Mouse (Mus musculus): Measurements from ENCODE around the gene Dnaaf1. TPM values are rescaled to one million over a fixed set of nuclear protein-coding genes. Genes with fewer than 3 reads are reported as not detected.

Gene Dnaaf1
- polyA plus RNA-seq, 1 experiment from 2014 or later = 2.7 TPM

DNA sequence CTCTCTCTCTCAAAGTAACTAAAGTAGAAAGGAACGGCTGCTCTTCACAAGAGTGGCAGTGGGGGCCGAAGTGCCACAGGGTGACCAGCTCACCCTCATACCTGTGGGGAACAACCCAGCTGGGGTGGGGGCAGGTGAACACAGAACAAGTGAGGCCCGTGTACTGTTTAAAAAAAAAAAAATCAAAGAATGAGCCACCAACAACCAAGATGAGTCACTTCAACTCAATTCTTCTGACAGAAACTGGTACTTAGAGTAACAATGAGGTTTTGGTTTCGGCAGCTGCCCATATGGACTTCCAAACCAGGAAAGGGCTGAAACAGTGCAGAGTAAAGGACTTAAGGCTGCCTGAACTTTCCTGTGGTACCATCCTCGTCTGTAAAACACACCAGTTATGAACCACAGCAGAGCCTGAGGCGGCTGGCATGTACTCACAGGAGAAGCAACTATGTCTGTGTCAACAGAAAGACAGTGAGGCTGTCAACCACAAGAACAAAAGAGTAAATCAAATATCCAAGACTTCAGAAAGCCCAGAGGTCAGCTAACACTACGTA is 26.4 kb upstream of the Dnaaf1 start:
- ATAC-seq (ENCODE audit: low read depth) = no peak
- Histone ChIP-seq H3K4me2 (ENCODE audit: low read depth, low read length) (no peak overlapping the region), H3K4me1 (replicated peaks; ENCODE audit: control insufficient read depth, insufficient read depth, low read length) (peaks cover 3% of the 10 kb centered on the region; the same call in 1 of the 2 replicates), H3K27ac (ENCODE audit: low read length) (no peak overlapping the region), H3K27me3 (ENCODE audit: control insufficient read depth, insufficient read depth, low read depth, low read length) (no peaks in the 10 kb centered on the region), H3K4me3 (ENCODE audit: low read length) (no peak overlapping the region), H3K9me3 (ENCODE audit: control insufficient read depth, low read length) (no peaks in the 10 kb centered on the region), H3K36me3 (ENCODE audit: control insufficient read depth, insufficient read depth, low read length) (peaks cover 16% of the 10 kb centered on the region), H3K9ac (ENCODE audit: low read length) (no peak overlapping the region)
- WGBS = 62% methylated on average over 7 of the region's 7 CpGs

DNA sequence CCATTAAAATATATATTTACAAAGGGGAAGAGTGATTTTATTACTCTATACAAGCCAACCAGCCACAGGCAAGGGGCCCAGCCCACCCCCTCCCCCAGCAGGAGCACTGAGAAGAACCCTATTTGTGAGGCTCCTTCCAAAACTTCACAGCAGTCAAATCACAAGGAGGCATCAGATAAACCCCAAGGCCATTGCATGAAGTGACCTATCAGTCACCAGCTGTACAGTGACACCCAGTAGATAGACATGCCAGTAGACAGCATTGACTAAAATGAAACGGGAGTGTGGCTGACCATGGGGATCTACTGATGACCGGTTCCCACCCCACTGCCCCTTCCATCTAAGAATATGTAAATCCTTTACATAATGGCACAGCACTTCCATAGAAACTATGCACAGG is 22.1 kb upstream of the Dnaaf1 start:
- H3K36me3 ChIP-seq (ENCODE audit: control insufficient read depth, insufficient read depth, low read length) = no peaks in the 10 kb centered on the region
- H3K4me3 ChIP-seq (ENCODE audit: low read length) = no peak overlapping the region
- no peak overlapping the region for H3K9ac ChIP-seq (ENCODE audit: low read length)
- no peaks in the 10 kb centered on the region for H3K9me3 ChIP-seq (ENCODE audit: control insufficient read depth, low read length)
- H3K4me1 ChIP-seq (replicated peaks; ENCODE audit: control insufficient read depth, insufficient read depth, low read length) = peaks cover 12% of the 10 kb centered on the region
- H3K27me3 ChIP-seq (ENCODE audit: control insufficient read depth, insufficient read depth, low read depth, low read length) = no peaks in the 10 kb centered on the region
- no peak overlapping the region for H3K4me2 ChIP-seq (ENCODE audit: low read depth, low read length)
- no peak for ATAC-seq (ENCODE audit: low read depth)
- WGBS = 71% methylated on average over 2 of the region's 2 CpGs
- H3K27ac ChIP-seq (ENCODE audit: low read length) = no peak overlapping the region

DNA sequence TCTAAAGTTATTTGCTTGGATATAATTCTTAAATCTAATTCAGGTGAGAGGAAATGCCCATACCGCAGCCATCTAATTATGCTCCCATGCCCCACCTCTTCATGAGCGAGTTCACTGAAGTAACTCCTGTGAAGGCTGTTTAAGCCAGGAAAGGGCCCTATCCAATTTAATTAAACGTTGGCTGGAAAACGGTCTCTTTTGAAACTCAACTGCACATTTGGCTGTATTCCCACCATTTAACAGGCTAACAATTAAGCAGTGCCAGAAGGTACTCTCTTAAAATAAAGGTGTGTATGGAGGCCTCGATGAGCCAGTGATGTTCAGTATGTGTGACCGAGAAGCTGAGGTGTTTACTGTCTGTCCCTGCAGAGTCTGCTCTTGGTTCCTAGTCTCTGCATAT is 19.2 kb upstream of the Dnaaf1 start:
- H3K27ac ChIP-seq (ENCODE audit: low read length) = no peak overlapping the region
- no peak overlapping the region for H3K4me3 ChIP-seq (ENCODE audit: low read length)
- no peaks in the 10 kb centered on the region for H3K27me3 ChIP-seq (ENCODE audit: control insufficient read depth, insufficient read depth, low read depth, low read length)
- no peaks in the 10 kb centered on the region for H3K36me3 ChIP-seq (ENCODE audit: control insufficient read depth, insufficient read depth, low read length)
- H3K9ac ChIP-seq (ENCODE audit: low read length) = no peak overlapping the region
- H3K4me1 ChIP-seq (replicated peaks; ENCODE audit: control insufficient read depth, insufficient read depth, low read length) = peaks cover 12% of the 10 kb centered on the region
- WGBS = 77% methylated on average over 6 of the region's 6 CpGs
- no peak overlapping the region for H3K4me2 ChIP-seq (ENCODE audit: low read depth, low read length)
- ATAC-seq (ENCODE audit: low read depth) = no peak
- H3K9me3 ChIP-seq (ENCODE audit: control insufficient read depth, low read length) = no peaks in the 10 kb centered on the region

DNA sequence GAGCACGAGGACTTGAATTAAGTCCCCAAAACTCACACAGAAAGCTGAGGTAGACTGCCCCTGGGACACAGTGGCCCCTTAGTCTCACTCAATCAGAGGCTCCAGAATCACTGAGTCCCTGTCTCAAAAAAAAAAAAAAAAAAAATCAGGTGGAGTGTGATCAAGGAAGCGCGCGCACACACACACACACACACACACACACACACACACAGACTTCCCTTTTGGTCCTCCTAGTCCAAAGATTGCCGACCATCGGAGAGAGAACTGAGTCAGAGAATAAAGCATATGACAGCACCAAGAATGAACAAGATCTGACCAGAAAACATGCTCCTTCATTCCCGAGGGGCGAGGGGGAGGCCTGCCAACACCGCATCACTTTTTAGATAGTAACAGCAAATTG is 17.9 kb upstream of the Dnaaf1 start:
- 68% methylated on average over 9 of the region's 9 CpGs for WGBS
- Histone ChIP-seq H3K36me3 (ENCODE audit: control insufficient read depth, insufficient read depth, low read length) (no peaks in the 10 kb centered on the region; the same call in 1 of the 2 replicates), H3K9me3 (ENCODE audit: control insufficient read depth, low read length) (no peaks in the 10 kb centered on the region), H3K9ac (ENCODE audit: low read length) (peak overlapping the region; percentile 92), H3K27ac (ENCODE audit: low read length) (no peak overlapping the region), H3K4me2 (ENCODE audit: low read depth, low read length) (peak overlapping the region; percentile 85), H3K4me1 (replicated peaks; ENCODE audit: control insufficient read depth, insufficient read depth, low read length) (peaks cover 12% of the 10 kb centered on the region), H3K27me3 (ENCODE audit: control insufficient read depth, insufficient read depth, low read depth, low read length) (no peaks in the 10 kb centered on the region), H3K4me3 (ENCODE audit: low read length) (peak overlapping the region; percentile 82)
- no peak for ATAC-seq (ENCODE audit: low read depth)

- Histone ChIP-seq H3K27ac (ENCODE audit: low read length) (peak overlapping the region; percentile 88), H3K27me3 (ENCODE audit: control insufficient read depth, insufficient read depth, low read depth, low read length) (no peaks in the 10 kb centered on the region), H3K4me1 (replicated peaks; ENCODE audit: control insufficient read depth, insufficient read depth, low read length) (peaks cover 11% of the 10 kb centered on the region), H3K9me3 (ENCODE audit: control insufficient read depth, low read length) (no peaks in the 10 kb centered on the region), H3K4me3 (ENCODE audit: low read length) (peak overlapping the region; percentile 82), H3K36me3 (ENCODE audit: control insufficient read depth, insufficient read depth, low read length) (peaks cover 3% of the 10 kb centered on the region; the same call in 1 of the 2 replicates), H3K9ac (ENCODE audit: low read length) (peak overlapping the region; percentile 92), H3K4me2 (ENCODE audit: low read depth, low read length) (peak overlapping the region; percentile 85)
- ATAC-seq (ENCODE audit: low read depth) = peak; percentile 95
- under 1% methylated on average over 49 of the region's 55 CpGs for whole genome bisulfite sequencing
Observed at GRCm38 (mm10) chr8:119557821-119558602, 17.0 kb upstream of the Dnaaf1 start.

- H3K9ac ChIP-seq (ENCODE audit: low read length) = peak within 1 kb of the TSS; percentile 92
- peak within 1 kb of the TSS; percentile 88 for H3K27ac ChIP-seq (ENCODE audit: low read length)
- 5% methylated on average over 58 of the region's 63 CpGs for WGBS
- ATAC-seq (ENCODE audit: low read depth) = peak; percentile 98
- peak within 1 kb of the TSS; percentile 82 for H3K4me3 ChIP-seq (ENCODE audit: low read length)
- H3K27me3 ChIP-seq (ENCODE audit: control insufficient read depth, insufficient read depth, low read depth, low read length) = no peaks in the 10 kb centered on the region
- peaks cover 8% of the 10 kb centered on the region for H3K4me1 ChIP-seq (replicated peaks; ENCODE audit: control insufficient read depth, insufficient read depth, low read length)
- no peaks in the 10 kb centered on the region for H3K9me3 ChIP-seq (ENCODE audit: control insufficient read depth, low read length)
- peaks cover 6% of the 10 kb centered on the region; the same call in 1 of the 2 replicates for H3K36me3 ChIP-seq (ENCODE audit: control insufficient read depth, insufficient read depth, low read length)
- peak within 1 kb of the TSS; percentile 85 for H3K4me2 ChIP-seq (ENCODE audit: low read depth, low read length)
Observed at GRCm38 (mm10) chr8:119558603-119559401, 16.2 kb upstream of the Dnaaf1 start, which contains the start of gene Mbtps1. Gene Mbtps1, minus strand, starts transcription at chr8:119558735.

DNA sequence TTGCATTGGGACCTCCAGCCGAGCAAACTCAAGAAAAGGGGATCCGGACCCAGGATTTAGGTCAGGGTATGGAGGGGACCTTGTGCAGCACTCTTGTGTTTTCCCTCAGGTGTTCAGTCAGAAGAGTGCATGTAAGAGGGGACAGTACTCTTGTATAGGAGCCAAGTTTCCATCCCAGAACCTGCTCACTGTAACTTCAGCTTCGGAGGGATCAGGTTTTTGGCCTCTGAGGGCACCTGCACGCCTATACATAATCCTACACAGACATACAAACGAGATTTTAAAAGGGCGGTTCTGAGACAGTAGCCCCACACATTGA is 15.7 kb upstream of the Dnaaf1 start:
- Histone ChIP-seq H3K27ac (ENCODE audit: low read length) (no peak overlapping the region; the same call in 1 of the 2 replicates), H3K4me2 (ENCODE audit: low read depth, low read length) (peak overlapping the region; percentile 67; the same call in 1 of the 2 replicates), H3K4me1 (replicated peaks; ENCODE audit: control insufficient read depth, insufficient read depth, low read length) (peaks cover 8% of the 10 kb centered on the region), H3K9me3 (ENCODE audit: control insufficient read depth, low read length) (no peaks in the 10 kb centered on the region), H3K27me3 (ENCODE audit: control insufficient read depth, insufficient read depth, low read depth, low read length) (no peaks in the 10 kb centered on the region), H3K4me3 (ENCODE audit: low read length) (no peak overlapping the region), H3K9ac (ENCODE audit: low read length) (peak overlapping the region; percentile 70; the same call in 1 of the 2 replicates), H3K36me3 (ENCODE audit: control insufficient read depth, insufficient read depth, low read length) (peaks cover 11% of the 10 kb centered on the region; the same call in 1 of the 2 replicates)
- 84% methylated on average over 6 of the region's 6 CpGs for WGBS
- no peak for ATAC-seq (ENCODE audit: low read depth)

DNA sequence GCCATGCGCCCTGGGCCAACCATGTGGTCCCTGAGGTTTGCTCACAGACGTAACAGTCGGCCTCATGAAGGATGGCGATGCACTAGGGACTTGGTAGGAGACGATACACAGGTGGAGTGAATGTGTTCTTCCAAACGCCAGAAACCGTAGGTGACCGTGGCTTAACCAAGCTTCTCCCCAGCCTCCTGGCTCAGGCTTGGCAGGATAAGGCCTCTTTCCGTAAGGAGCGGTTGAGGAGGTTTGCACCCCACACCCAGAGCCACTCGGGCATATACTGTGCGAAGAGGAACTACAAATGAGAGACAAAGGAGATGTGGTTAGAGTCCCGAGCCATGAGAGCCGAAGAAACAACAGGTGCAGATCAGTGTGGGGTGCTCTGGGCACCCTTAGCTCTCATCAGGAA is 11.2 kb upstream of the Dnaaf1 start:
- no peaks in the 10 kb centered on the region for H3K27me3 ChIP-seq (ENCODE audit: control insufficient read depth, insufficient read depth, low read depth, low read length)
- H3K9ac ChIP-seq (ENCODE audit: low read length) = no peak overlapping the region
- ATAC-seq (ENCODE audit: low read depth) = no peak
- no peak overlapping the region for H3K27ac ChIP-seq (ENCODE audit: low read length)
- no peaks in the 10 kb centered on the region for H3K9me3 ChIP-seq (ENCODE audit: control insufficient read depth, low read length)
- no peak overlapping the region for H3K4me3 ChIP-seq (ENCODE audit: low read length)
- no peak overlapping the region for H3K4me2 ChIP-seq (ENCODE audit: low read depth, low read length)
- 89% methylated on average over 14 of the region's 14 CpGs for WGBS
- H3K36me3 ChIP-seq (ENCODE audit: control insufficient read depth, insufficient read depth, low read length) = peaks cover 26% of the 10 kb centered on the region
- no peaks in the 10 kb centered on the region; the same call in 1 of the 2 replicates for H3K4me1 ChIP-seq (replicated peaks; ENCODE audit: control insufficient read depth, insufficient read depth, low read length)

GRCm38 (mm10) chr8:119566367-119566766 is 8.7 kb upstream of the Dnaaf1 start:
- Histone ChIP-seq H3K27ac (ENCODE audit: low read length) (no peak overlapping the region), H3K4me3 (ENCODE audit: low read length) (no peak overlapping the region), H3K9ac (ENCODE audit: low read length) (no peak overlapping the region), H3K4me2 (ENCODE audit: low read depth, low read length) (no peak overlapping the region), H3K27me3 (ENCODE audit: control insufficient read depth, insufficient read depth, low read depth, low read length) (no peaks in the 10 kb centered on the region), H3K9me3 (ENCODE audit: control insufficient read depth, low read length) (no peaks in the 10 kb centered on the region), H3K4me1 (replicated peaks; ENCODE audit: control insufficient read depth, insufficient read depth, low read length) (no peaks in the 10 kb centered on the region), H3K36me3 (ENCODE audit: control insufficient read depth, insufficient read depth, low read length) (peaks cover 26% of the 10 kb centered on the region)
- no peak for ATAC-seq (ENCODE audit: low read depth)
- 74% methylated on average over 11 of the region's 11 CpGs for WGBS
